Mouse (Mus musculus) liver, adult (tissue): ENCODE measurements around the gene Rnf103.

Source experiments
- GATA4 ChIP-seq: IDR thresholded peaks from 2 replicates; pipeline ENCODE4 v1.6.1; 2014; ENCODE audit warnings: mild to moderate bottlenecking, low read length; ENCODE audit not compliant: insufficient replicate concordance

The Rnf103 gene

GRCm38 (mm10) chr6:71492136-71492535, 1.6 kb upstream of the Rnf103 start:
- TF ChIP-seq GATA4: no peak

GRCm38 (mm10) chr6:71492756-71493674, 679 bp upstream of the Rnf103 start:
- TF ChIP-seq GATA4: no peak

GRCm38 (mm10) chr6:71494341-71495020, 787 bp downstream of the Rnf103 start:
- no peak for TF ChIP-seq GATA4

- no peak for TF ChIP-seq GATA4
Measured at GRCm38 (mm10) chr6:71500575-71500974, 6.9 kb downstream of the Rnf103 start.

- no peak for TF ChIP-seq GATA4
Measured at GRCm38 (mm10) chr6:71503001-71503400, 9.3 kb downstream of the Rnf103 start.

GRCm38 (mm10) chr6:71503670-71504069, 10.0 kb downstream of the Rnf103 start:
- TF ChIP-seq GATA4: no peak

GRCm38 (mm10) chr6:71504091-71504490, 10.4 kb downstream of the Rnf103 start:
- TF ChIP-seq GATA4: no peak

GRCm38 (mm10) chr6:71505671-71506070, 12.0 kb downstream of the Rnf103 start:
- no peak for TF ChIP-seq GATA4

- no peak for TF ChIP-seq GATA4
Measured at GRCm38 (mm10) chr6:71519476-71519875, 25.8 kb downstream of the Rnf103 start.

GRCm38 (mm10) chr6:71525556-71525955, 31.9 kb downstream of the Rnf103 start:
- TF ChIP-seq GATA4: no peak

- no peak for TF ChIP-seq GATA4
Measured at GRCm38 (mm10) chr6:71527056-71527455, 33.4 kb downstream of the Rnf103 start.

- no peak for TF ChIP-seq GATA4
Measured at GRCm38 (mm10) chr6:71527826-71528225, 34.1 kb downstream of the Rnf103 start.

- no peak for TF ChIP-seq GATA4
Measured at GRCm38 (mm10) chr6:71530176-71530575, 36.5 kb downstream of the Rnf103 start.

- no peak for TF ChIP-seq GATA4
Measured at GRCm38 (mm10) chr6:71537286-71537685, 43.6 kb downstream of the Rnf103 start.

- no peak; the same call in 1 of the 2 replicates for TF ChIP-seq GATA4
Measured at GRCm38 (mm10) chr6:71543686-71544499, 50.2 kb downstream of the Rnf103 start, which contains the start of gene Chmp3. Gene Chmp3 (plus strand): TSS chr6:71543797.
